Mouse (Mus musculus): ENCODE measurements around the gene Ing5. TPM values are rescaled to one million over a fixed set of nuclear protein-coding genes. Genes with fewer than 3 reads are reported as not detected.

Ing5 gene
- 4.8 and 4.9 TPM in 2 replicates for polyA plus RNA-seq (2012; rRNA removed)

DNA sequence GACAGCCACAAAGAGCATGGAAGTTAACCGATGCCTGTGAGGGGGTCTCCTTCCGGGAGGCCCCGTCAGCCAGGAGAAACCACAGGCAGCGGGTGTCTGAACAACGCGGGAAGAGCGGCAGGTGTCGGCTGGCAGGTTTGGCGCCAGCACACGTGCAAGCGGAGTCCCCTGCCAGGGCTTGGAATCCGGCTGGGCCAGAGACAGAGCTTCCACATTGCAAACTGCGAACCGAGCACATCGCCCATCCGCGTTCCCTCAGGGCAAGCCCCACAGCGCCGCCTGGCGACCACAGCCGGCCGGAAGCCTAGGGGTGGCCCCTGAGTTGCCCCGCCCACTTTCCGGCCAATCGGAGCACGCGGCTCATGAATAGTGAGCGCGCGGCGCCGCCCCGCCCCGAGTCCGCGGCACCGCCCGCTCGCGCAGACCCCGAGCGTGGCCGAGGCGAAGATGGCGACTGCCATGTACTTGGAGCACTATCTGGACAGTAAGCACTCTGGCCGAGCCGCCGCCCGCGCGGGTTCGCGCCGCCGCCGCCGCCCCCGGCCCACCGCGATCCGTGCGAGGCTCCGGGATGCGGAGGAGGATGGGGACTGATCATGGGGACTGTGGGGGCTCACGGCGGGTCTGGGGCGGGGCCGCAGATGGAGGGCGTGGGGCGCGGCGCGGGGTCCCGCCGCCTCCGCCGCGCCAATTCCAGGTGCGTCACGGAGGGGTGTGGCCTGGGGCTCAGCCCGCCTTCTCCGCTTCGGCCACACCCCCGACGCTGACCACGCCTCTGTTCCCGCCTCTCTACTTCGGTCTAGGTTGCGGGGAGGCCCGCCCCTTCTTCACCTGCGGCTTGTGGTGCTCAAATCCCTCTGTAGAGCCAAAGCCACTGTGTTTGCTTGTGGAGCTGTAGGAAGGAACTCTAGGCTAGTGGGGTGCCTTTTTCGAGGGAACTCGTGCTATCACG, at the start of gene Ing5:
TSS of gene Ing5 (plus strand) at position 410 of the 952 bp plus-strand sequence.

DNA sequence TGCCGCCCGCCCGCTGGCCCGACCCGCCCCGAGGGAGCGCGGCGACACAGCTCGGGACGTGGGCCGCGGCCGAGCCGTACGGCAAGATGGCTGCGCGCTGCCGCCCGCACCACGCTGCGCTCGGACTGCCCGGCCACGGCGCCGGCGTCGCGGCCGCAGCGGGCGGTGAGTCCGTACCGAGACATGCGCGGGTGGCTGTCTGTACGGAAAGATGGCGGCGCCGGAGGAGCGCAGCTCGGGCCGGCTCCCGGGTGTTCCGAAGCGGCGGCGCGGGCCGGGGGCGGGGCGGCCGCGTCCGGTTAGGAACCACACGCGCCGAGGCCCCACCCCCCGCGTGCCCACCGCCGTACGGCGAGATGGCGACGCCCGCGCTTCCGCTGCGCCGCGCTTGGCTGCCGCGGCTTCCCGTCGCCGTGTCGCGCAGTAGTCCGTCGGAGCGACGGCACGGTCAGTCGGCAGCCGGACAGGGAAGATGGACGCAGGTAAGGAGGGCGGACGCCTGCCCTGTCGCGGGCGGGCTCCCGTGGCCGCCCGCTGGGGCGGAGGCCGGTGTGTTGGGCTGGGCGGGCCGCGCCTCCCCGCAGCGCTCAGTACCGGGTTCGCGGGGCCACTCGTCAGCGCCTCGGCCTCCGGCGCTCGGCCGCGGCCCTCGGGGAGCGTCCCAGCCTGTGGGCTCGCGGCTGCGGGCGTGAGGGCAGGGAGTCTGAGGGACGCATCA, 49.0 kb upstream of the Ing5 start, which contains the start of gene Thap4:
TSS of gene Thap4 (minus strand) at position 292 of the 718 bp plus-strand sequence.

GRCm38 (mm10) chr1:93801741-93802238, 2.0 kb upstream of the Ing5 start, which contains the start of gene Dtymk:
TSS of gene Dtymk (minus strand) at chr1:93801934.

GRCm38 (mm10) chr1:93824609-93825008, 20.8 kb downstream of the Ing5 start, which contains the start of gene D2hgdh:
TSS of gene D2hgdh (plus strand) at chr1:93824909.

DNA sequence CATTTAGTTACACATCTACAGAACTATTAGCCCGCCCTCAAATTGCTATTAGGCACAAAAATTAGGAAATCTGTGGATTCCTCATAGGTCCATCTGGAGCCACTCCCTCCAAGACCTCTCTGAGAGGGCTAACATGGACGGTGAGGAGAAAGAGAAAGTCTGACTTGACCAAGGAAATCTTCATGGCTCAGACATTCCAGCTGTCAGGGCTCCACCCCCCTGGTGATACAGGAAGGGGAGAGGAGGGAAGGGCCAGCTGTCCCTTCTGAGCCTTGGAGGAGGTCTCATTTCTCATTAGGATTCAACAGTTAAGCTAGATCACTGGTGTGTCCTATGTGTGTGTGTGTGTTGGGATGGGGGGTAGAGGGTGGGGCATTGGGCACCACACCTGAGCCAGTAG, 57.3 kb downstream of the Ing5 start, which contains the start of gene Gal3st2:
TSS of gene Gal3st2 (plus strand) at position 259 of the 400 bp plus-strand sequence.

Other genes starting within 250 kb of the Ing5 start
- gene Stk25, start 145.3 kb upstream of the Ing5 start, polyA plus RNA-seq (2012; rRNA removed), result 55.0 and 57.8 TPM in 2 replicates
- 2.7 and 3.5 TPM in 2 replicates for gene Bok, start 118.3 kb upstream of the Ing5 start, polyA plus RNA-seq (2012; rRNA removed)
- gene Atg4b, start 52.5 kb upstream of the Ing5 start, polyA plus RNA-seq (2012; rRNA removed), result 20.6 and 24.7 TPM in 2 replicates
- 9.9 and 10.5 TPM in 2 replicates for gene Thap4, start 49.1 kb upstream of the Ing5 start, polyA plus RNA-seq (2012; rRNA removed)
- gene Dtymk, start 2.0 kb upstream of the Ing5 start, polyA plus RNA-seq (2012; rRNA removed), result 74.8 and 75.7 TPM in 2 replicates
- 7.7 and 7.8 TPM in 2 replicates for gene D2hgdh, start 20.9 kb downstream of the Ing5 start, polyA plus RNA-seq (2012; rRNA removed)
- 0.12 and 0.13 TPM in 2 replicates for gene Gal3st2, start 57.3 kb downstream of the Ing5 start, polyA plus RNA-seq (2012; rRNA removed)
- 0.02 TPM in 1 of 2 replicates, not detected in the other for gene Gal3st2b, start 114.3 kb downstream of the Ing5 start, polyA plus RNA-seq (2012; rRNA removed)
- gene Gal3st2c, start 186.5 kb downstream of the Ing5 start, polyA plus RNA-seq (2012; rRNA removed), result not detected in 2 replicates
- gene Neu4, start 216.5 kb downstream of the Ing5 start, polyA plus RNA-seq (2012; rRNA removed), result not detected in 2 replicates
- 0.07 and 0.13 TPM in 2 replicates for gene Pdcd1, start 248.6 kb downstream of the Ing5 start, polyA plus RNA-seq (2012; rRNA removed)